Mouse (Mus musculus): Measurements from ENCODE around the gene Sertad3. TPM values are rescaled to one million over a fixed set of nuclear protein-coding genes. Genes with fewer than 3 reads are reported as not detected.

Gene Sertad3
- polyA plus RNA-seq, 1 experiment from 2014 or later: 23.0 TPM

DNA sequence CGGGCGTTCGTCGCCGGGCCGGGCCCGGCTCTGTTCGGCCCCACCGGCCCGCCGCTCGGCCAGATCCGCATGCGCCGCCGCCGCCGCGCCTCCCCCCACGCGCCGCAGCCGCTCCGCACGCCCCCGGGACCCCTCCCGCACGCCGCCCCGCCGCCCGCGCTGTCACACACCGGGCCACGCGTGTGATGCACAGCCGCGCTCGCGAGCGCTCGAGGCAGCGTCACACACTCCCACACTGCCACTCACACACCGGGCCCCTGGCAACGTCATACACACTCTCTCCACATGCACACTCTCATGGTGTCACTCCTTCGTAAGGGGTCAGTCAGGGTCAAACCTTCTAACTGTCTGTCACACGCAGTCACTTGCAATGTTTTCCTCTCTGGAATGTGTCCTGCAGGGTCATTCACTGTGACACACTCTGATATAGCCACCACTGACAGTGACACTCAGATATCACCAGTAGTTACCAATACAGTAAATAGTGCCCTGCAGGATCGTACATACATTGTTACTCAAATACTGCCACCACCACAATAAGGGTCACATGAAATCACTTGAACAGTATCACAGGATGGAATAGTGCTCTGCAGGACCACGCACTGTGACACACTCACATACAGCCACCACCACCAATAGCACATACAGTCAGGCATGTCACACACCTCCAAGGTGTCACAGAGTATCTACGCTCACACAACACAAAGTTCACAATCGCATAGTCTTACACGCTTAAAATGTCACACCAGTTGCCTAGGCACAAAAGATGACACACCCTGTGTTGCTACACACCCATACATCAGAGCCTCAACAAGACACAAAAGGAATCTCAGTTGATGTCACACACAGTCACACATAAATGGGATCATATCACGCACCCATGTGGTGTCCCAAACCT, 26.8 kb upstream of the Sertad3 start:
- peaks cover 10% of the 10 kb centered on the region; the same call in 1 of the 2 replicates for H3K4me1 ChIP-seq (replicated peaks; ENCODE audit: control insufficient read depth, insufficient read depth, low read length)
- H3K27me3 ChIP-seq (ENCODE audit: control insufficient read depth, insufficient read depth, low read length): peaks cover 26% of the 10 kb centered on the region
- peak overlapping the region; percentile 64 for H3K9ac ChIP-seq (ENCODE audit: low read length)
- WGBS: 8% methylated on average over 48 of the region's 53 CpGs
- H3K27ac ChIP-seq (ENCODE audit: low read depth, low read length): no peak overlapping the region
- ATAC-seq (replicated peaks; ENCODE audit: low FRiP score) (peak; percentile 31), DNase-seq (ENCODE audit: low spot score) (peak; percentile 66)
- H3K36me3 ChIP-seq (ENCODE audit: control insufficient read depth, insufficient read depth, low read length): no peaks in the 10 kb centered on the region
- H3K9me3 ChIP-seq (ENCODE audit: control insufficient read depth, low read length): no peaks in the 10 kb centered on the region; the same call in 1 of the 2 replicates
- H3K4me3 ChIP-seq (ENCODE audit: low read depth, low read length): peak overlapping the region; percentile 54
- peak overlapping the region; percentile 93 for H3K4me2 ChIP-seq (ENCODE audit: low read depth, low read length, severe bottlenecking)

DNA sequence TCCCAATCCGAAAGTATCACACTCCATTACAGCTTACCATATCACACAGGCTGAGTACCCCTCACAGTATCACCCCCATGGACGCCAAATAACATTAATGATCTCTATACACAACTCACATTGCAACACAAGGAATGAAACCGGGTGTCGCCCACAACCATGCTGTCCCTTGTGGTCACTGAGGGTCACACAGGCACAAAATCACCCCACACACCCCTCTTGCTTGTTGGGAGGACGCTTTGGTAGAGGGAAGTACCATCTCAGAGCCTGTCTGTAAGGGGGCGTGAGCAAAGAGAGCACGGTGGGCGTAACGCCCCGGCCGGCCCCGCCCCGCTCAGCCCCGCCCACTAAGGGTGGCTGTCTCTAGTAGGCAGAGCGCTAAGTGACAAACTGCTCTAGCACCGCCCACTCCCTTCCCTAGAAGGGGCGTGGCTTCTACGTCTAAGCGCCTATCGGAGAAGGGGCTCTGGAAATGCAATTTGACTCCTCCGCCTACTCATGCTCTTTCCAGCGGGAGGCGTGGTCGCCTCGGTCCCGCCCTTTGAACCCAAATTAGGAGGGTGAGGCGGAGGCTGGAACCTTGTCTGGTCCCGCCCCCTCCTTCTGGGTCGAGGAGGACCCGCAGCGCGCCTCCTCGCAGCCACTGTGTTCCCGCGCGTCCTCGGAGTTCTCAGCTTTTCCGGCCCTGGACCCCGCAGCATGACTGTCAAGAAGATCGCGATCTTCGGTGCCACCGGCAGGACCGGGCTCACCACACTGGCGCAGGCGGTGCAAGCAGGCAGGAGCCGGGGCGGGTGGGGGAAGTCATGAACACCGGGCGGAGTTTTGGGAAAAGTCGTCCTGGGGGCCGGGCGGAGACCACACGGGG, 25.9 kb upstream of the Sertad3 start, which contains the start of the genes Sptbn4 and Blvrb:
TSS of gene Sptbn4 (minus strand) at position 268 of the 868 bp plus-strand sequence.
TSS of gene Blvrb (plus strand) at position 560 of the 868 bp plus-strand sequence.
- ATAC-seq (replicated peaks; ENCODE audit: low FRiP score): peak; percentile 97
- peak within 1 kb of the TSS; percentile 64 for H3K9ac ChIP-seq (ENCODE audit: low read length)
- H3K4me3 ChIP-seq (ENCODE audit: low read depth, low read length): peak within 1 kb of the TSS; percentile 54
- under 1% methylated on average over 53 of the region's 54 CpGs for WGBS
- H3K9me3 ChIP-seq (ENCODE audit: control insufficient read depth, low read length): no peaks in the 10 kb centered on the region; the same call in 1 of the 2 replicates
- no peaks in the 10 kb centered on the region for H3K36me3 ChIP-seq (ENCODE audit: control insufficient read depth, insufficient read depth, low read length)
- peaks cover 26% of the 10 kb centered on the region for H3K27me3 ChIP-seq (ENCODE audit: control insufficient read depth, insufficient read depth, low read length)
- DNase-seq (ENCODE audit: low spot score): peak; percentile 98
- peak within 1 kb of the TSS; percentile 93 for H3K4me2 ChIP-seq (ENCODE audit: low read depth, low read length, severe bottlenecking)
- H3K4me1 ChIP-seq (replicated peaks; ENCODE audit: control insufficient read depth, insufficient read depth, low read length): peaks cover 10% of the 10 kb centered on the region; the same call in 1 of the 2 replicates
- H3K27ac ChIP-seq (ENCODE audit: low read depth, low read length): 0 out of 2 replicates have a peak within 1 kb of the TSS, but pooled peaks have one; percentile 3

DNA sequence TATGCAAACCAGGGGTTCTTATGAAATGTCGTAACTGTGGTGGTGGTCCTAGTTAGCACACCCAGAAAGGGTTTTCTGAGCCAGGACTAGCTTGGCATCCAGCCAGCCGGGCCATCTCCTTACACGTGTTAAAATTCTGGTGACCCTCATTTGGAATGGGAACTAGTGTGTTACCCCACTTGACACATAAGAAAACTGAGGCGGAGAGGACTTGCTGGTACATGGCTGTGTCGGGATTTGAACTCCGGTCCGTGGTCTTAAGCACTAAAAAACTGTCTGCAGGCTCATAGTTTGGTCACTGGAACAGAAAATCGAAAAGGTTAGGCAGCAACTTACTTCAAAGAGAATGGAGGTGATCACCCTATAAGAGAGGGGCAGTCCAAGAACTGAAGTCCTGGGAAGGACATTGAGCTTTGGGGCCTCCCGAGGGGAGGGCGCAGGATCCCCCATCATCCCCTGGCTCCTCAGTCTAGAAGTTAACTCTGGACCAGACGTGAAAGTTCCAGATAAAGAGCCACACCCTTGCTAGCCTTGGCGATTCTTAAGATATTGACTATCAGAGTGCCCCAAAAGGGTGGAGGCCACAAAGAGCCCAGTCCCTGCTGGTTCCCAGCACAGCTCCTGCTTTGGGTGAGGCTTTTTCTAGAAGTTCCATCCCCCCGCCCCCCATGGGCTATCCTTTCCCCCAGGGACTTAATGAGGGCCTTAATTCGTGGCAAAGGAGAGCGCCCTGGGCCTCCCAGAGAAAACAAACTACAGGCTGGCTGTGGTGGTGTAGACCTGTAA, 25.0 kb upstream of the Sertad3 start:
- H3K27me3 ChIP-seq (ENCODE audit: control insufficient read depth, insufficient read depth, low read length): peaks cover 26% of the 10 kb centered on the region
- H3K4me2 ChIP-seq (ENCODE audit: low read depth, low read length, severe bottlenecking): peak overlapping the region; percentile 93
- no peak overlapping the region for H3K27ac ChIP-seq (ENCODE audit: low read depth, low read length)
- 54% methylated on average over 15 of the region's 15 CpGs for WGBS
- peak overlapping the region; percentile 50 for H3K9ac ChIP-seq (ENCODE audit: low read length)
- ATAC-seq (replicated peaks; ENCODE audit: low FRiP score) (no peak; the same call in 1 of the 2 replicates), DNase-seq (ENCODE audit: low spot score) (no peak)
- H3K4me1 ChIP-seq (replicated peaks; ENCODE audit: control insufficient read depth, insufficient read depth, low read length): peaks cover 10% of the 10 kb centered on the region; the same call in 1 of the 2 replicates
- no peaks in the 10 kb centered on the region; the same call in 1 of the 2 replicates for H3K9me3 ChIP-seq (ENCODE audit: control insufficient read depth, low read length)
- H3K4me3 ChIP-seq (ENCODE audit: low read depth, low read length): peak overlapping the region; percentile 49
- no peaks in the 10 kb centered on the region for H3K36me3 ChIP-seq (ENCODE audit: control insufficient read depth, insufficient read depth, low read length)

DNA sequence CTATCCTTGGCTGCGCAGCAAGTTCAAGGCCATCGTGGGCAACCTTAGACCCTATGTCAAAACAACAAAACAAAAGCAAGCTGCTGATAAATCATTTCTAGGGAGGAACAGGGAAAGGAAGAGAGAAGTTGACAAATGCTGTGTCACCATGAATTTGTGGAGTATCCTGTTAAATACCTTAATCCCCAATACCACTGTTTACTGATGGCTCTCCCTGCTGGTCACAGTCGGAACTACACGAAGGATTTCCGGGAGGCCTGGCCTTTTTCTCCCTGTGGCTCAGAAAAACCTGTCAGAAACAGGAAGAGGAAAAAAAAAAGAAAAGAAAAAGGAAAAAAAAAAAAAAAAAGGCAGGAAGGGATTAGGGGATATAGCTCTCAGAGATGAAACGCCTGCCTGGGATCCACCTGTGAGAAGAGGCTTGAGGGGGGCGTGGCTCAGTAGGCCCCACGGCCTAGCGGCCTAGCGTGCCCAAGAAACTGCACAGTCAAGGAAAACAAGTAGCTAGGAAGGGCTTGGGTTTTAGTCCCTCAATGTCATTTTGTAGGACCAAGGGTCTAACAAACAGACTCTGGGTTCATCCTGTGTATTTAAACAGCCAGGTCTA, 24.2 kb upstream of the Sertad3 start:
- Histone ChIP-seq H3K4me3 (ENCODE audit: low read depth, low read length) (no peak overlapping the region), H3K9ac (ENCODE audit: low read length) (no peak overlapping the region), H3K27ac (ENCODE audit: low read depth, low read length) (no peak overlapping the region), H3K4me1 (replicated peaks; ENCODE audit: control insufficient read depth, insufficient read depth, low read length) (peaks cover 10% of the 10 kb centered on the region; the same call in 1 of the 2 replicates), H3K4me2 (ENCODE audit: low read depth, low read length, severe bottlenecking) (no peak overlapping the region), H3K36me3 (ENCODE audit: control insufficient read depth, insufficient read depth, low read length) (no peaks in the 10 kb centered on the region), H3K9me3 (ENCODE audit: control insufficient read depth, low read length) (no peaks in the 10 kb centered on the region; the same call in 1 of the 2 replicates), H3K27me3 (ENCODE audit: control insufficient read depth, insufficient read depth, low read length) (peaks cover 26% of the 10 kb centered on the region)
- ATAC-seq (replicated peaks; ENCODE audit: low FRiP score) (no peak), DNase-seq (ENCODE audit: low spot score) (no peak)
- WGBS: 56% methylated on average over 10 of the region's 10 CpGs

DNA sequence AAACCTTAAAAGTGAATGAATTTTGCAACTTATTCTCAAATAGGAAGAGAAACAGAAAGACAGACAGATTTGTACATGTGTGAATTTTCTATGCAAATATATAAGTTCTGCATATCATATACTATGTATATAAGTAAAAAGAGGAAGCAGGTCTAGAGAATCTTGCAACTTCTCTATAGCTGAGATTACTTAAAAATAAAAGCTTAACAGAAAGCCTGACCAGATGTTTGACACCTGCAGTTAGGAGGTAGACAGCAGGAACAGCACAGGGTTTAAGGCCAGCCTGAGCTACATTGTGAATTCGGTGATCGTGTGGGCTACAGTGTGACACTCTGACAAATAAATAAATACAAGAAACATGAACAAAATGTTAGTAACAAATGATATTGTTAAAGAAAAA, 22.2 kb upstream of the Sertad3 start:
- no peak overlapping the region for H3K4me3 ChIP-seq (ENCODE audit: low read depth, low read length)
- H3K36me3 ChIP-seq (ENCODE audit: control insufficient read depth, insufficient read depth, low read length): no peaks in the 10 kb centered on the region
- DNase-seq (ENCODE audit: low spot score) (no peak), ATAC-seq (replicated peaks; ENCODE audit: low FRiP score) (no peak)
- peaks cover 12% of the 10 kb centered on the region for H3K27me3 ChIP-seq (ENCODE audit: control insufficient read depth, insufficient read depth, low read length)
- no peak overlapping the region for H3K27ac ChIP-seq (ENCODE audit: low read depth, low read length)
- peaks cover 9% of the 10 kb centered on the region; the same call in 1 of the 2 replicates for H3K4me1 ChIP-seq (replicated peaks; ENCODE audit: control insufficient read depth, insufficient read depth, low read length)
- H3K9ac ChIP-seq (ENCODE audit: low read length): no peak overlapping the region
- no peaks in the 10 kb centered on the region for H3K9me3 ChIP-seq (ENCODE audit: control insufficient read depth, low read length)
- H3K4me2 ChIP-seq (ENCODE audit: low read depth, low read length, severe bottlenecking): no peak overlapping the region
- WGBS: 95% methylated on average over 2 of the region's 2 CpGs

DNA sequence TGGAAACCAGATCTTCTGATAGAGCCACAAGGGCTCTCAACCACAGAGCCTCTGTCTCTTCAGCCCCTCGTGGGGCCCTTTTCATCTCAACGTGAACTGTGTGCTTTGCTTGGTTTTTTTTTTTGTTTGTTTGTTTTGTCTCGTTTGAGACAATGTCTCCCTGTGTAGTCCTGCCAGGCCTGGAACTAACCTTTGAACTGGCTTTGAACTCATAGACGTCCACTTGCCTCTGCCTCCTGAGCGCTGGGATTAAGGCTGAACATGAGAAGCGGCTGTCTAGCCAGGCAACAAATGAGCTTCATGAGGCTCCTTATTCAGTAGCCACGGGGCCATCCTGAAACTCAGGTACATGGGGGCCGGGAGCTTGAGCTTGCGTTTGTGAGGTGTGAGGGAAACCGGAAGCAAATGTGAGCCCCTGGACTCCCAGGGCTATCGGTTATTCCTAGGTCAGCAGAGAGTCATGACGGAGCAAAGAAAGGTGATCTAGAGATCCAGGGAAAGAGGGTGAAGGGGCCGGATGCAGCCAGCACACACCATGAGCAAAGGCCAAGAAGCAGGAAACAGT, 21.3 kb upstream of the Sertad3 start:
- Histone ChIP-seq H3K36me3 (ENCODE audit: control insufficient read depth, insufficient read depth, low read length) (no peaks in the 10 kb centered on the region), H3K27ac (ENCODE audit: low read depth, low read length) (no peak overlapping the region), H3K9ac (ENCODE audit: low read length) (no peak overlapping the region), H3K9me3 (ENCODE audit: control insufficient read depth, low read length) (no peaks in the 10 kb centered on the region), H3K4me1 (replicated peaks; ENCODE audit: control insufficient read depth, insufficient read depth, low read length) (peaks cover 4% of the 10 kb centered on the region; the same call in 1 of the 2 replicates), H3K27me3 (ENCODE audit: control insufficient read depth, insufficient read depth, low read length) (peaks cover 6% of the 10 kb centered on the region; the same call in 1 of the 2 replicates), H3K4me2 (ENCODE audit: low read depth, low read length, severe bottlenecking) (no peak overlapping the region), H3K4me3 (ENCODE audit: low read depth, low read length) (no peak overlapping the region)
- 55% methylated on average over 13 of the region's 13 CpGs for WGBS
- ATAC-seq (replicated peaks; ENCODE audit: low FRiP score): no peak
- DNase-seq (ENCODE audit: low spot score): no peak

DNA sequence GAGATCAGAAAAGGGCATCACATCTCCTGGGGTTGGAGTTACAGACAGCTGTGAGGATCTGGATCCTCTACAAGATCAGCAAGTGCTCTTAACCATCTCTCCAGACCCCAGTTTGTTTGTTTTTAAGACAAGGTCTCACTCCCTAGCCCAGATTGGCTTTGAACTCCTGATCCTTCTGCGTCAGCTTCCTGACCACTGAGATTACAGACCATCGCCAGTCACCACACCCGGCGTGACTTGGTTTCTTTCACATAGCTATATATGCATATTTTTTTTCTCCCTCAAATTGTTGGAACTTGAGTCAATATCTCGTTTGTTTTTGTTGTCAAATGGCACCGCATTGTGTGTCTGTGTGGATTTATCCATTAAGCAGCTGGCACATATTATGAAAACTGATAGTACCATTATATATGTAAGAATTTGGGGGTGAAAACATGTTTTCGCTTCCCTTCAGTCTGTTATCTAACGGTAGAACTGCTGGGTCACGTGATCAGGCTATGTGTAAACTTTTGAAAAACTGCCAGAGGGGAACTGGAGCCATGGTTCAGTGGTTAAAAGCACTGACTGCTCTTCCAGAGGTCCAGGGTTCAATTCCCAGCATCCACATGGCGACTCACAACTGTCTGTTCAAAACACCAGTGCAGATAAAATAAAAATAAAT, 19.0 kb upstream of the Sertad3 start:
- Histone ChIP-seq H3K4me3 (ENCODE audit: low read depth, low read length) (no peak overlapping the region), H3K36me3 (ENCODE audit: control insufficient read depth, insufficient read depth, low read length) (no peaks in the 10 kb centered on the region), H3K4me2 (ENCODE audit: low read depth, low read length, severe bottlenecking) (no peak overlapping the region), H3K9ac (ENCODE audit: low read length) (no peak overlapping the region), H3K27me3 (ENCODE audit: control insufficient read depth, insufficient read depth, low read length) (no peaks in the 10 kb centered on the region), H3K27ac (ENCODE audit: low read depth, low read length) (no peak overlapping the region), H3K9me3 (ENCODE audit: control insufficient read depth, low read length) (no peaks in the 10 kb centered on the region), H3K4me1 (replicated peaks; ENCODE audit: control insufficient read depth, insufficient read depth, low read length) (no peaks in the 10 kb centered on the region)
- 85% methylated on average over 10 of the region's 10 CpGs for WGBS
- no peak for DNase-seq (ENCODE audit: low spot score)
- no peak for ATAC-seq (replicated peaks; ENCODE audit: low FRiP score)
